ENCODE assay signal across 15 mouse cellular contexts in genomic region chr5:31699397-31699796, GRCm38 (mm10). TPM values are rescaled to one million over a fixed set of nuclear protein-coding genes. Genes with fewer than 3 reads are reported as not detected.
A peak's percentile ranks its signal among the peaks of the same experiment; 100 is the strongest.
DNase-seq lines count a peak whose midpoint lies in the region; ATAC-seq and TF ChIP-seq lines count a peak whose summit lies in the region.
"Had no signal": no experiment of that assay in that cellular context is flagged by ENCODE, and none has a peak within 500 bp of the region (broad histone marks: within the 10 kb centered on the region; RNA-seq: fewer than 3 reads in every experiment).

No protein-coding gene starts in this region.

- H3K9me3 ChIP-seq in heart, embryonic 12.5 days (replicated peaks), result no peaks in the 10 kb centered on the region
- no peaks in the 10 kb centered on the region for H3K9me3 ChIP-seq in liver, embryonic 14.5 days (ENCODE audit: control insufficient read depth, low read length)
- H3K9me3 ChIP-seq in stomach, embryonic 16.5 days (replicated peaks; ENCODE audit: control insufficient read depth, low read length), result no peaks in the 10 kb centered on the region
- H3K9me3 ChIP-seq: embryonic facial prominence, embryonic 12.5 days; limb, embryonic 15.5 days had no signal

- H3K4me2 ChIP-seq in heart, embryonic 12.5 days, result no peak overlapping the region
- H3K4me2 ChIP-seq in liver, embryonic 14.5 days (ENCODE audit: low read depth), result peak overlapping the region; percentile 96
- peak overlapping the region; percentile 77; the same call in 1 of the 2 replicates for H3K4me2 ChIP-seq in stomach, embryonic 16.5 days (ENCODE audit: low read depth, low read length)
- H3K4me2 ChIP-seq: embryonic facial prominence, embryonic 12.5 days; limb, embryonic 15.5 days had no signal

- no peak overlapping the region for H3K4me3 ChIP-seq in heart, embryonic 12.5 days
- no peak overlapping the region for H3K4me3 ChIP-seq in layer of hippocampus, adult 2 months
- H3K4me3 ChIP-seq in liver, embryonic 14.5 days (ENCODE audit: insufficient read depth in 1 of 2, low read depth in 2 of 2, low read length in 2 of 2), result no peak overlapping the region
- H3K4me3 ChIP-seq in stomach, embryonic 16.5 days (replicated peaks; ENCODE audit: low read length), result no peak overlapping the region
- H3K4me3 ChIP-seq: embryonic facial prominence, embryonic 12.5 days; limb, embryonic 15.5 days had no signal

- H3K27ac ChIP-seq in heart, embryonic 12.5 days (ENCODE audit: poor library complexity, severe bottlenecking), result no peak overlapping the region
- H3K27ac ChIP-seq in layer of hippocampus, adult 2 months, result peak overlapping the region; percentile 98; the same call in 1 of the 2 replicates
- peak overlapping the region; percentile 97; the same call in 1 of the 2 replicates for H3K27ac ChIP-seq in liver, embryonic 14.5 days
- H3K27ac ChIP-seq in stomach, embryonic 16.5 days (ENCODE audit: low read length), result peak overlapping the region; percentile 67; the same call in 1 of the 2 replicates
- H3K27ac ChIP-seq: embryonic facial prominence, embryonic 12.5 days; hindbrain, embryonic 14.5 days; limb, embryonic 15.5 days had no signal

- H3K4me1 ChIP-seq in heart, embryonic 12.5 days (replicated peaks), result peaks cover 4% of the 10 kb centered on the region; the same call in 1 of the 2 replicates
- H3K4me1 ChIP-seq in liver, embryonic 14.5 days (replicated peaks; ENCODE audit: control insufficient read depth in 2 of 2, insufficient read depth in 2 of 2, low read length in 1 of 2), result peaks cover 18 to 20% of the 10 kb centered on the region in 2 experiments
- no peaks in the 10 kb centered on the region; the same call in none of the 2 replicates for H3K4me1 ChIP-seq in stomach, embryonic 16.5 days (ENCODE audit: control insufficient read depth, insufficient read depth, low read length)

- peak; percentile 44 for DNase-seq in heart, adult 11 months
- DNase-seq in layer of hippocampus, adult 2 months (ENCODE audit: low spot score in 2 of 2), result no peak
- no peak for DNase-seq in layer of hippocampus, postnatal 36 days
- DNase-seq in liver, embryonic 14.5 days (ENCODE audit: low read depth in 3 of 3, low spot score in 3 of 3), result no peak
- no peak for DNase-seq in T-cell, adult 2 months (ENCODE audit: low spot score)
- DNase-seq: adrenal gland, postnatal 14 days; kidney, postnatal 10 days; layer of hippocampus, adult 9-11 months; lung, postnatal 14 days; thymus, postnatal 14 days had no signal

- H3K36me3 ChIP-seq in heart, embryonic 12.5 days, result peaks cover 19% of the 10 kb centered on the region
- H3K36me3 ChIP-seq in liver, embryonic 14.5 days (replicated peaks; ENCODE audit: control insufficient read depth, insufficient read depth, low read depth), result peaks cover 9% of the 10 kb centered on the region
- 0 out of 2 replicates have a peak, but pooled peaks cover 3% of the 10 kb centered on the region for H3K36me3 ChIP-seq in stomach, embryonic 16.5 days (ENCODE audit: control insufficient read depth, insufficient read depth, low read length)
- H3K36me3 ChIP-seq: embryonic facial prominence, embryonic 12.5 days had no signal

- ATAC-seq in heart, embryonic 12.5 days (ENCODE audit: insufficient number of reproducible peaks, low FRiP score), result no peak
- ATAC-seq in liver, embryonic 14.5 days (ENCODE audit: insufficient read depth), result no peak
- no peak for ATAC-seq in stomach, embryonic 16.5 days (ENCODE audit: insufficient read depth, low FRiP score)

- H3K9ac ChIP-seq in heart, embryonic 12.5 days, result no peak overlapping the region
- H3K9ac ChIP-seq in liver, embryonic 14.5 days (replicated peaks), result no peak overlapping the region
- H3K9ac ChIP-seq in stomach, embryonic 16.5 days (ENCODE audit: low read length), result no peak overlapping the region
- H3K9ac ChIP-seq: embryonic facial prominence, embryonic 12.5 days; hindbrain, embryonic 14.5 days; limb, embryonic 15.5 days had no signal

- no peak for TF ChIP-seq EP300 in liver, embryonic 14.5 days (IDR thresholded peaks at IDR 0.05; ENCODE audit: low read depth)

- TF ChIP-seq CTCF in layer of hippocampus, adult 2 months (conservative IDR thresholded peaks at IDR 0.05), result no peak
- TF ChIP-seq CTCF in liver, embryonic 14.5 days (IDR thresholded peaks at IDR 0.05; ENCODE audit: low read depth), result no peak

- no peaks in the 10 kb centered on the region for H3K27me3 ChIP-seq in heart, embryonic 12.5 days (replicated peaks)
- H3K27me3 ChIP-seq in liver, embryonic 14.5 days (ENCODE audit: control insufficient read depth, insufficient read depth, low read length), result no peaks in the 10 kb centered on the region
- H3K27me3 ChIP-seq in stomach, embryonic 16.5 days (ENCODE audit: control insufficient read depth, insufficient read depth, low read length), result no peaks in the 10 kb centered on the region
- H3K27me3 ChIP-seq: embryonic facial prominence, embryonic 12.5 days; limb, embryonic 15.5 days had no signal

RNA-seq across cellular contexts. Expression of gene Babam2, which starts 1.9 kb away (rescaled TPM):
- 45.6 and 49.4 TPM in 2 replicates for polyA plus RNA-seq in heart, embryonic 12.5 days (2016; fragmentation: Nextera tagmentation; extraction: Ambion mirVana)
- 10 to 100 TPM; 49.3 to 50.4 TPM for total RNA-seq in layer of hippocampus, adult 2 months (2021)
- 10 to 100 TPM; 38.2 to 50.1 TPM for total RNA-seq in layer of hippocampus, postnatal 36 days (2021)
- 14.6 and 15.3 TPM in 2 replicates for polyA plus RNA-seq in liver, embryonic 14.5 days (2012; rRNA removed)
- polyA plus RNA-seq in liver, embryonic 14.5 days (2014; fragmentation: Nextera tagmentation; extraction: Ambion mirVana), result 21.2 and 25.4 TPM in 2 replicates
- 62.6 and 64.2 TPM in 2 replicates for polyA plus RNA-seq in stomach, embryonic 16.5 days (2015; fragmentation: Nextera tagmentation; extraction: Ambion mirVana)

RNA-seq across cellular contexts. Expression of gene Rbks, which starts 2.0 kb away (rescaled TPM):
- polyA plus RNA-seq in heart, embryonic 12.5 days (2016; fragmentation: Nextera tagmentation; extraction: Ambion mirVana), result 3.3 and 4.9 TPM in 2 replicates
- 1 to 10 TPM; 4.0 to 4.4 TPM for total RNA-seq in layer of hippocampus, adult 2 months (2021)
- 1 to 10 TPM; 3.4 to 4.2 TPM for total RNA-seq in layer of hippocampus, postnatal 36 days (2021)
- 9.4 and 10.1 TPM in 2 replicates for polyA plus RNA-seq in liver, embryonic 14.5 days (2012; rRNA removed)
- polyA plus RNA-seq in liver, embryonic 14.5 days (2014; fragmentation: Nextera tagmentation; extraction: Ambion mirVana), result 20.6 and 22.7 TPM in 2 replicates
- polyA plus RNA-seq in stomach, embryonic 16.5 days (2015; fragmentation: Nextera tagmentation; extraction: Ambion mirVana), result 7.4 and 8.6 TPM in 2 replicates
